Mouse (Mus musculus) bone marrow, adult 2 months (tissue): Measurements from ENCODE around the gene Ddx11.

ENCODE experiments used
- CTCF ChIP-seq: fragments of 200-500 bp; IDR thresholded peaks from 2 replicates; pipeline ENCODE4 v1.5.1; 2011; ENCODE audit warnings: low read length, control low read depth; ENCODE audit not compliant: control insufficient read depth, insufficient read depth
- POLR2A ChIP-seq: fragments of 200-500 bp; IDR thresholded peaks from 2 replicates; pipeline ENCODE4 v1.6.1; 2011; ENCODE audit warnings: low read depth, mild to moderate bottlenecking, control low read depth, low read length, borderline replicate concordance; ENCODE audit not compliant: control insufficient read depth

DNA sequence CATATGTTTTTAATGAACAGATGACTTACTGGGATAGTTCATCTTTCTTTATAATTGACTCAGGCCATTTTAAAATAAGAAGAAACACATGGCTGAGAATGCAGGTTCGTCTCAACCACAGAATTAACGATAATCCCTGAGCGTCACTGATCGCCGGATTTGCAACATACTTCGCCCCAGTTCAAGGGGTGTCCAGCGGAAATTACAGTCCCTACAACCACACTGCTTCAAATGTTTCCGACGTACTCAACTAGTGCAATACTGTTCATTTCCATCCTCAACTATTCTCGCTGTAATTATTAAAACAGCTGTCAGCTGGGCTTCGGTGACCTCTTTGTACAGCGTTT lies 47.5 kb upstream of the Ddx11 start:
- TF ChIP-seq POLR2A (no peak), CTCF (no peak)
